Mouse (Mus musculus): Measurements from ENCODE around the gene Neil1. TPM values are rescaled to one million over a fixed set of nuclear protein-coding genes. Genes with fewer than 3 reads are reported as not detected.

Neil1 gene
- polyA plus RNA-seq, 1 experiment, result 49.1 TPM

DNA sequence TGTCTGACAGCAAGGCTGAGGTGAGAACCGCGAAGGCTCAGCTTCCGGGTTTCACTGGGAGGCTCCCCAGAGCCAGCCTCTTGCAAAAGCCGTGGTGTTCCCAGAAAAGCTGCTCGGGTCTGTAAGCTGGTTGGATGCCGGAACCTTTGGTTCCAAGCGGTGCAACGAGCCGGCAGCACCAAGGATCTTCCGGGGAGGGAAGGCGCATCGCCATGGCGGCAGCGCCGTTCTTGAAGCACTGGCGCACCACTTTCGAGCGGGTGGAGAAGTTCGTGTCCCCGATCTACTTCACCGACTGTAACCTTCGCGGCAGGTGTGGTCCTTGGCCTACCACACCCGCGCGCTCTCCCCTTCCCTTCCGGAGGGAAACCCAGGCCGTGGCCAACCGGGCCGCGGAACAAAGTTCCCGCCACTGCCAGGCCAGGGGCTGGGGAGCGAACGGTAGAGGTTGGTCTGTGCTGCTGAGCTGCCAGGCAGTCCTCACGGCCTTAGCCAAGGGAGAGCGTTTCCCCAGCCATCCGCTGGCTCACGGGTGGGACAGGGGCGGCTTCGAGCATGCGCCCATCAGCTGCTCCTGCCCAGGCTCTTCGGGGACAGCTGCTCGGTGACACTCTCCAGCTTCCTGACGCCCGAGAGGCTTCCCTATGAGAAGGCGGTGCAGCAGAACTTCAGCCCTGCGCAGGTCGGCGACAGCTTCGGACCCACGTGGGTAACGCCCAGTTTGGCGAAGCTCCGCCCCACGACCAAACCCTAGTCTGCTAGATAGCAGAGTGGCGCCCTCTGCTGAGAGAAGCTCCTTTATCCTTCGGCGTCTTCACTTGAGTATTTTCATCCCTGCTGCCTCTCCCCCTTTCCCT is 17.3 kb downstream of the Neil1 start, which contains the start of gene Man2c1:
TSS of gene Man2c1 (plus strand) at position 114 of the 857 bp plus-strand sequence.
- DNase-seq, result peak; percentile 95
- under 1% methylated on average over 58 of the region's 58 CpGs for WGBS
- Histone ChIP-seq H3K4me1 (replicated peaks; ENCODE audit: control insufficient read depth, insufficient read depth, low read length) (peaks cover 6% of the 10 kb centered on the region), H3K36me3 (ENCODE audit: control insufficient read depth, insufficient read depth, low read length) (peaks cover 25% of the 10 kb centered on the region), H3K27me3 (ENCODE audit: control insufficient read depth, insufficient read depth, low read length) (no peaks in the 10 kb centered on the region), H3K27ac (ENCODE audit: control insufficient read depth, insufficient read depth, low read length) (peak within 1 kb of the TSS; percentile 90), H3K4me3 (ENCODE audit: control insufficient read depth, insufficient read depth, low read length) (peak within 1 kb of the TSS; percentile 92)
- TF ChIP-seq POLR2A (IDR thresholded peaks at IDR 0.05; ENCODE audit: control insufficient read depth, extremely low read depth, insufficient read depth, low read length, poor library complexity), result no peak; the same call in none of the 2 replicates
- TF ChIP-seq CTCF (IDR thresholded peaks at IDR 0.05; ENCODE audit: borderline replicate concordance, control insufficient read depth, extremely low read depth, insufficient read depth, low read length, poor library complexity), result peak; percentile 78

GRCm38 (mm10) chr9:57129641-57130040 is 18.5 kb downstream of the Neil1 start:
- H3K27me3 ChIP-seq (ENCODE audit: control insufficient read depth, insufficient read depth, low read length), result no peaks in the 10 kb centered on the region
- DNase-seq, result no peak
- TF ChIP-seq POLR2A (IDR thresholded peaks at IDR 0.05; ENCODE audit: control insufficient read depth, extremely low read depth, insufficient read depth, low read length, poor library complexity) (no peak), CTCF (IDR thresholded peaks at IDR 0.05; ENCODE audit: borderline replicate concordance, control insufficient read depth, extremely low read depth, insufficient read depth, low read length, poor library complexity) (no peak)
- H3K4me3 ChIP-seq (ENCODE audit: control insufficient read depth, insufficient read depth, low read length), result no peak overlapping the region
- H3K36me3 ChIP-seq (ENCODE audit: control insufficient read depth, insufficient read depth, low read length), result peaks cover 37% of the 10 kb centered on the region
- no peak overlapping the region for H3K27ac ChIP-seq (ENCODE audit: control insufficient read depth, insufficient read depth, low read length)
- peaks cover 6% of the 10 kb centered on the region for H3K4me1 ChIP-seq (replicated peaks; ENCODE audit: control insufficient read depth, insufficient read depth, low read length)

- DNase-seq, result no peak
- WGBS, result 96% methylated on average over 13 of the region's 13 CpGs
Measured at GRCm38 (mm10) chr9:57117261-57117755, 30.8 kb downstream of the Neil1 start.

More at GRCm38 (mm10) chr9:57117261-57117755, 30.8 kb downstream of the Neil1 start:
- peaks cover 78% of the 10 kb centered on the region for H3K36me3 ChIP-seq (ENCODE audit: control insufficient read depth, insufficient read depth, low read length)
- TF ChIP-seq POLR2A (IDR thresholded peaks at IDR 0.05; ENCODE audit: control insufficient read depth, extremely low read depth, insufficient read depth, low read length, poor library complexity) (no peak), CTCF (IDR thresholded peaks at IDR 0.05; ENCODE audit: borderline replicate concordance, control insufficient read depth, extremely low read depth, insufficient read depth, low read length, poor library complexity) (no peak)
- H3K4me1 ChIP-seq (replicated peaks; ENCODE audit: control insufficient read depth, insufficient read depth, low read length), result no peaks in the 10 kb centered on the region
- no peaks in the 10 kb centered on the region for H3K27me3 ChIP-seq (ENCODE audit: control insufficient read depth, insufficient read depth, low read length)
- no peak overlapping the region for H3K4me3 ChIP-seq (ENCODE audit: control insufficient read depth, insufficient read depth, low read length)
- no peak overlapping the region for H3K27ac ChIP-seq (ENCODE audit: control insufficient read depth, insufficient read depth, low read length)

Other genes with a start within 250 kb of the Neil1 start
- gene Snx33, start 219.9 kb downstream of the Neil1 start, polyA plus RNA-seq (2012; rRNA removed), result 15.0 and 15.6 TPM in 2 replicates
- gene Imp3, start 210.8 kb downstream of the Neil1 start, polyA plus RNA-seq (2012; rRNA removed), result 315 and 327 TPM in 2 replicates
- gene Snupn, start 197.4 kb downstream of the Neil1 start, polyA plus RNA-seq (2012; rRNA removed), result 6.1 and 6.3 TPM in 2 replicates
- gene Ptpn9, start 153.4 kb downstream of the Neil1 start, polyA plus RNA-seq (2012; rRNA removed), result 15.0 and 20.5 TPM in 2 replicates
- gene Sin3a, start 76.3 kb downstream of the Neil1 start, polyA plus RNA-seq (2012; rRNA removed), result 237 and 282 TPM in 2 replicates
- gene Man2c1, start 17.6 kb downstream of the Neil1 start, polyA plus RNA-seq (2012; rRNA removed), result 230 and 269 TPM in 2 replicates
- gene Commd4, start 10.0 kb upstream of the Neil1 start, polyA plus RNA-seq (2012; rRNA removed), result 318 and 366 TPM in 2 replicates
- gene Trcg1, start 88.3 kb upstream of the Neil1 start, polyA plus RNA-seq (2012; rRNA removed), result 0.03 and 0.06 TPM in 2 replicates
- gene 1700017B05Rik, start 114.3 kb upstream of the Neil1 start, polyA plus RNA-seq (2012; rRNA removed), result 43.5 and 54.4 TPM in 2 replicates